Mouse (Mus musculus): ENCODE data around the gene Gmds. TPM values are rescaled to one million over a fixed set of nuclear protein-coding genes. Genes with fewer than 3 reads are reported as not detected.

Gene Gmds
- polyA plus RNA-seq, 1 experiment from 2014 or later = 27.7 TPM

DNA sequence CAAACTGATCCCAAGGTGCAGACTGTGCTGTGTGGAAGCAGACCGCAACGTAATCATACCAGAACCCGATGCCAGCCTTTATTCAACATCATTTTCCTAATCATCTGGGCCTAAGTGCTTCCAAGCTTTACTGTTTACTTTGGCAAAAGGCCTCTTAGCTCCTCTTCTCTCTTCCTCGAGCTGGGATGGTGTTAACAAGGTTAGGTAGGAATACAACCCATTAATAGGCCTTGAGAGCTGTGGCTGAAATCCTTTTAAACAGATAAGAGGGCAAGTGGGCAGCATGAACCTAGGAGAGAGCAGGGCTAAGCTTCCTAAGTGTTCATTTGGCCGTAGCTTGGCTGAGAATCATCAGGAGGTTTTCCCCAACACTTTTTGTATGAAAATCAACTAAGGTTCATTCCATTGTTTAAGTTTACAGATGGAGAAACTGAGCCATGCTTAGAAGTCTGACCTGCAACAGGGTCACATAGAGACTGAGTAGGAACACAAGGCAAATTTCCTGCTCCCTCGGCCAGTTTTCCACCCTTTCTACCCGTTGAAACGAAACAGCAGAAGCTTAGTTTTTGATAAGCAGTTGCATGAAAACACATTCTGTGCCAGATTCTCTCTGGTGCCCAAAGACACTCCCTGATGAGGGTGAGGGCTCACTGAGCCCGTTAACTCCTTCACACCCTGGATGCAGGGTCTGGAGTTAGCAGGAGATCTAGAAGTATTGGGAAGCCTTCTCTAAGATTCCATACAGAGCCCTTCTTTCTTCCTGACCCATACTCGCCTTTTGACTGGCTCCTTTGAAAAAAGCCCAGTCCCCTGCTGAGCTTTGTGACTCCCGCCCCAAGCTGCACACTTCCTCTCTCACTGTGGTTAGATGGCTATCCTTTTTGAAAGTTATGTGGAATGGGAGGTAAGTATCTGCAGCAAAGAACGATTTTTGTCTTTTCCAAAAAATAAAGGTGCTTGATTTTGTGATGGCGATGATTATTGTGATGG is 379.9 kb downstream of the Gmds start:
- DNase-seq (ENCODE audit: low spot score) = no peak

DNA sequence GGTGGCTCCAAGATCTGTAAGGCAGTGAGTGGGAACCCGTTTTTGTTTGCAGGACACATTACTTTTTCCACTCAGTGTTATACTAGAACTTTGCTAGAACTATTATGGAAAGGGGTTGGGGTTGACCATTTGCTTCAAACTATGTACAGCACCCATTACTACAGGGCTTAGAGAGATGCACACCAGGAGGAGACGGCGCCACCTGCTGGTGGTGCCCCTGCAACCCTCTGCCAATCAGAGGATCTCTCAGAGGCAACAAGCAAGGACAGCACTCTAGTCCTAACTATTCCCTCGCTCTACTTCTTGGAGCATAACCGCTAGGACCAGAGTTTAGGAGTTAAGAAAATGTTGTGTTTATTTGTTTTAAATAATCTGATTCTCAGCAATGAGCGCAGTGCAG is 382.0 kb downstream of the Gmds start:
- DNase-seq (ENCODE audit: low spot score) = peak; percentile 46

DNA sequence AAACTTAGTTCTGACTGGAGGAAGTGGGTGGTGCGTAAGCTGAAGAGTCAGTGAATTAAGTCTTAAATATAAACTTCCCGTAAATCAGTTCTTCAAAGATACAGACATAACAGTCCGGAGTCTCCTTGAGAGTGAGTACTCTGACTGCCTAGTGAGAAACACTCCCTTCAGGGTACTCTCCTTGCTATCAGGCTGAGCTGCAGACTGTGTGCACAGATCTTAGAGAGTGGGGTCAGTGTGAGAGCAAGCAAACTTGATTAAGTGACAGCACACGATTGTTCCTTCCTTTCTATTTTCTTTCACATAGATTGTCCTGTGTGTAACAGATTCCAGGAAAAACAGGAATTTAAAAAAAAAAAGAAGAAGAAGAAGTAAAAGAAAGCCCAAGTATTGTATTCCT is 382.4 kb downstream of the Gmds start:
- no peak for DNase-seq (ENCODE audit: low spot score)

DNA sequence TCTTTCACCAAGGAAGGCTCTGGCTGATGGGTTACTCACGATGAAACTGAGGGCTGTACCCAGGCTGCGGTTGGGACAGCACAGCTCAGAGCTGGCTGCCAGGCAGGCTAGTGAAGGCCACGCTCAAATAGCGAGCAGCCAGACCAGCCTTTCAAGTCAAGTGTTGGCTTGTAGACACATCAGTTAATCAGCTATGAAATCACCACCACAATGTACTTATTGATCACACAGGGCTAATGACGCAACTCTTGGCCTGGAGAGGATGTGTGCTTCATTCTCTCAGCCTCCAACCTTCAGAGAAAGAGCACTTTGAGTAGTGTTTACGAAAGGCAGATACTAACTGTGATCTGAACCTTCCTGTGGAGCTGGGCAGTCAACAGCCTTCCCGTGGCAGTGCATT is 383.4 kb downstream of the Gmds start:
- DNase-seq (ENCODE audit: low spot score) = no peak

DNA sequence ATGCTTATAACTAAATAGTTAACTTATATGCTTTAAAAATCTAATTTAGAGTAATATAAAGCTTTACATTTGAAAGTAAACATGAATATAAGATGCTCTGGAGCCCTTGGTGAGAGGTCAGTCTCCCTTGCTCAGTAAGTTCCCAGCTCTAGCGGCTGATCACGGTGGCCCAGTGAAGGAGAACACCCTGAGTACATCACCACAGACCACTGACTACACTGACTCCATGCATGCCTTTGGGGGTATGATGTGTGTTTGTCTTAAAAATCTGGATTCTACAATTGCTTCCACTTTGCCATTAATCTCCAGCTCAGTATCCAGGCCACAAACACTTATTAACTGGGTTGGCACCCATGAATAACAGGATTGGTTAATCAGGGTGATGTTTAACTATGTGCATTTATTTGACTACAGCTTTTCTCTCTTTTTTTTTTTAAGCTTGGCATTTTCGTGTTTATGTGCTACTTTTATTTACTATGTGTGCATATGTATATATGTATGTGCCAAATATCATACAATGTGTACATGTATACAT is 393.8 kb downstream of the Gmds start:
- no peak for DNase-seq (ENCODE audit: low spot score)

DNA sequence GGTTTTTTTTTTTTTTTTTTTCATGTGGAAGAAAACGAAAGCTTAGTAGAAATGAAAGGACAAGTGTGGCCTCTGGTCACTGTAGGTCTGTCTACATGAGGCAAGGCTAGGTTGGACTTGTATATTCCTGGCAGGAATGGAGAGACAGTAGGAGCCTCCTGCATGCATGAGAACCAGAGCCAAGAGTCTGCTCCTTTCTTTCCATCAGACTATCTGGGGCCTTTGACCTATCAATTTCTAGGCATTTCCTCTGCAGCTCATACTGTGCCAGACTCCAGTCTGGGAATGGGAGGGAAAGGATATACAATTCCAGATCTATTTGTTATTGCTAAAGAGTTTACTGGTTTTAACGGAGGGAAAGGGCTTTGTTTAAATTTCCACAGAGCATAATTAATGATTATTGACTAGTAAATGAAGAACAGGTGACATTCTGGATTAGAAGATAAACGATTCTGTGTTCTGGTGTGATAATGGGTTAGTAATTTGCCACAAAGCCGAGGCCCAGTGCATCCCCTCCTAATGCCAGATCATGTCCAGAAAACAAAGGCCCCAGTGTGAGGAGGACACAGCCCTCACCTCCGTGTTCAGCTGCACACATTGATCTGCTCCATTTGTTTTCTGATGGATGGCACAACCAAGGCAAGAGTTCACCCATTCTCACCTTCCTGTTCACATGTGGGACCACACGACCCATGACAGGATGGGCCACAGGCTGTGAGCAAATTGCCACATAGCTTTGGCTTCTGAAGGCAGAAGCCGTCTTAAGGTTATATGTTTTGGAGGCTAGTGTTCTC is 394.9 kb downstream of the Gmds start:
- DNase-seq (ENCODE audit: low spot score) = no peak

DNA sequence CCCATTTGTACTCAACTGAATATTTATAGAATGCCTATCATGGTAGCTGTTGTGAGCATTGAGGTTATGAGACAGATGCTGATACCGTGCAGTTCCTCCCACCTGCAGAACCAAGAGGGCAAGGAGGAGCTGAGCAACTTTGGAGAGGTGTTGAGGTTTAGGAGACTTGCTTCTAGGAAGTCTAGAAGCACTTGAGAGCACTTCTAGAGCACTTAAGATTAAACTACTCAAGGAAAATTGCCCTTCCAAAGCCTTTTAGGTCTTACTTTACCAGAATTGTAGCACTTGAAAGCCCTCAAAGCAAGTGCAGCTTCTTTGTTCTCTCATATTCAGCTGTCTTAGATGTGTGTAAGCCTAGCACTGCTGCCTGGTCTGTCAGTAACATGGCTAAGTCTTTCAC is 409.2 kb downstream of the Gmds start:
- no peak for DNase-seq (ENCODE audit: low spot score)

DNA sequence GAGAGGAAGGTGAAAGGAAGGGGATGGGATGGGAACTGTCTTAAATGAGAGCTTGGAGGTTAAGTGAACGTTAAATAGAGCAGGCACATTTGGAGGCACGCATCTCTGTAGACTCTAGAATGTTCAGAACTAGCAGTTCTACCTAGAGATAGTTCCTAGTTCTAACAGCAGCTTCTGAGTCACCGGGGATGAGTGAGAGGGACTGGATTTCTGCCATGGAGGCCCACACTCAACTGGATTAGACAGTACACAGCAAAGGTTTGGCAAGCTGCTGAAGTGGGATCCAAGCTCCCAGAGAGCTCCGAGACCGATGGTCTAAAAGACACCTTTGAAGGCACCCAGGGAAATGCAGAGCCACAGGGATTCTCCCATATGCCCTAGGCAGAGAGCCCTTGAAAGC is 411.9 kb downstream of the Gmds start:
- no peak for DNase-seq (ENCODE audit: low spot score)

DNA sequence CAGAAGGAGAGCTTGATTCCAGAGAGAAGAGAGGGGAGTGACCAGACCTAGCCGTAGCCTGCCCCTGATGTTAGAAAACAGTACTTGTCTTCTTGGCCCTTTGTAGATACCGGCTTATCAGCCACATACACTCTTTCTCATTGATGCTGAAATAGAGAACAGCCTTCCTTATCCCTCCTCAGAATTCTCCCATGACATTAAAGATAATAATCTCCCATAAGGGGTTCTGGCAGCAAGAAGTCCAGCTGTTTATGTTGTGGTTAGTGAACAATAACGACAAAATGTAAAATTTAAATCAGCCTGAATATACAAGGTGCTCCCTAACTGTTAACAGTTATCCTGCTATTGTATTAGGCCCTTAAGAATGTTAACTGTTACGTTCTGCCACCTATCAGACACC is 414.0 kb downstream of the Gmds start:
- DNase-seq (ENCODE audit: low spot score) = no peak

DNA sequence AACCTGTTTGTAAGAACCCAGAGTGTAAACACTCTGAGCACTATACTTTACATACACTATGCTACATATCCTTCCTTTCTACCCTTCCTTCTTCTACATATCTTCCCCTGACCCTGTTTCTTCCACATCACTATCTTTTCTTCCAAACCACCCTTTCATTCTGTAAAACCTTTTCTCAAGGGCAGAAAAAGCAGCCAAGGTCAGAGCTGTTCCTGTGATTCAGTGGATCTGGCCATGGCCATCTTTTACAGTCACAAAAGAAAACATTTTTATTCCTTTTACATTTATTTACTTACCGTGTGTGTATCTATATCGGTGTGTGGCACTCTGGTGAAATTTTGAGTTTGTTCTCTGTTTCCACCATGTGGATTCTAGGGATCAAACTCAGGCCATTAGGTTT is 418.8 kb downstream of the Gmds start:
- no peak for DNase-seq (ENCODE audit: low spot score)

DNA sequence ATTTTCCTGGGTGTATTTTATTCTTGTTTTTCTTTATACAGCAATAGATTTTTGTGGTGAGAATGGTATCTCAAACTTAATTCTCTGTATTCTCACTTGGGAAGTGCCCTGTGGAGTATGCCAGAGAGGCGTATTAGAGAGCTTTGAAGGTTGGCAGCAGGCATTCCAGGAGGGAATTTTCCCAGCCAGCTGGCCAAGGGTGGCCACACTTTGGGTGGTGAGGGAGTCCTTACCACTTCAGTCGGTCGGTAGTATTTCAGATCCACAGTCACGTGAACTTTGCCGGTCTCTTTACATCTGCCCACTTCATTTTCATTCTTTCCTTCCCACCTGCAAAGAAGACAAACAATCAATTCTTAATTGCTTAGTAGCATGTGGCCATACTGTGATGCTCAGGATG is 421.2 kb downstream of the Gmds start:
- no peak for DNase-seq (ENCODE audit: low spot score)

DNA sequence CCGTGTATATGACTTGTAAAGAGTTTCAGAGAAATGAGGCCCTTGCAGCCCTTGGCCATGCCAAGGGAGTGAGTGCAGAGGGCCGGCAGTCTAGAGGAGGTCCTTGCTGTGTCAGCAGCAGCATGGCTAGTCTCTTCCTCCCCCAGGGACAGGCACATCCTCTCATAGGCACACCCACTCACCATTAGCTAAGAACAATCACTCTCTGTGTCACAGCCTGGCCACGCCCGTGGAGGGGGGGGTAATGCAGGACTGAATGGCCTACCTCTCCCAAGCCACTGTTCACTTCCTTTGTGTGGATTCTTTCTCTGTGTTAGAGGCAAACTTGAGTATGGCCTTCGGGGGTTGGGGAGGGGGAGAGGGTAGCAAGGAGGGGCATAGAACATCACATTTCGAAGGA is 422.8 kb downstream of the Gmds start:
- no peak for DNase-seq (ENCODE audit: low spot score)

DNA sequence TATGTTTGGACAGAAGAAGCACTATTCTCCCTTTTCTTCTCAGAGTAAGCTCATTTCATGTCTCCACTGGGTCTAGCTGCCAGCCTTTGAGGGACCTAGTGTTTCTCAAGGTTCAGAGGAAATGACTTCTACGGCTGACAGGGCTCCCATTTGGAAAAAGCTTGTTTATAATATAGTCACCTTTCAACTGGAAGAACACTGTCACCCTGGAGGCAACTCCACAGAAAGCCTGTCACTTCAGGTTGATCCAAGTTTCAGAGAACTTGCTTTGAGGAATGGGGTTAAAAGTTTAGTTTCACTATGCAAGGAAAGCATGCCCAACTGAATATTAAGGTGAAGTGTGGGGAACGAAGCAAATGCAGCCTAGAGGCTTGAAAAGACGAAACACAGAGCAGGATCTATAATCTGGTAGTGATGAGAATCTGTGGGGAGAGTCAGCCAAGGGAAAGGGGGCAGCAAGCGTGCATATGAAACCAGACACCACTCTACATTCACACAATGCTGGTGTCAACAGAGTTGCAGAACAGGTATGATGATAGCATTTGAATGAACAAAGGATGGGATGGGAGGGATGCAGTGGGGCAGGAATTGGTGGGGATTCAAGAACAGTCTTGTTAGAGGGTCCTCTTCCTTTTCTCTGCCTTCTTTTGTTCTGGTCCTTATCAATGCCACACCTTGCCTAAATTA is 423.5 kb downstream of the Gmds start:
- no peak for DNase-seq (ENCODE audit: low spot score)

DNA sequence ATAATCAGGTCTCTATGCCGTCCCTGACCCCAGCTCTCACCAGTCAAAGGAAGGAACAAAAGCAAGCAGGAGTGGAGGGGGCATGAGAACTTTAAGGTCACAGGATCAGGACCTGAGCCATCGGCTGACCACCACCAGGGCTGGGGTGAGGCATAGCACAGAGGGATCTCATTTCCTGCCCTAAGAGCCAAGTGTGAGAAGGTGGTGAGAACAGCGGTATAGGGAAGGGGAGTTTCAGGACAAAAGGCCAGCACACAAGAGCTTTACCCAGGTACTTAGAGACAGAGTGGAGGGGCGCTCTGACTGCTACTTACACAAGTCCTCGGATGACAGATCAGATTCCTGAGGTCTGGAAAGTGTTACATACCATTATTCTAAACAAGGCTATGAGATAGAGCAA is 426.6 kb downstream of the Gmds start:
- no peak for DNase-seq (ENCODE audit: low spot score)

DNA sequence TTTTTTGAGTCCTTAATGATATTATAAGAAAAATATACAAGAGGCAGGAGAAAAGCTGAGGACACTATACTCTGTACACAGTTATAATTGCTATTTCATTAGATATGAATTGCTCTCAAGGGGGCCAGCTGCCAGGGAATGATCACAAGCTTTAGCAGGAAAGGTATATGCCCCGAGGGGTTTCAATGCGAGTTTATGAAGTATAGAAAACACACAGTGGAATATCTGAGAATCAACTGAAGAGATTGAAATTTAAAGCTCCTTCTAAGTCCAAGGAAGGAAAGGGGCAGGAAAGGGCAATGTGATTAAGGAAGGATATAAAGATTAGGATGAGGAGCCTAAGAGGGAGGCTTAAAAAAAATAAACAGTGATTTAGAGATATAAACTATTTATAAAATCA is 427.2 kb downstream of the Gmds start:
- DNase-seq (ENCODE audit: low spot score) = no peak

DNA sequence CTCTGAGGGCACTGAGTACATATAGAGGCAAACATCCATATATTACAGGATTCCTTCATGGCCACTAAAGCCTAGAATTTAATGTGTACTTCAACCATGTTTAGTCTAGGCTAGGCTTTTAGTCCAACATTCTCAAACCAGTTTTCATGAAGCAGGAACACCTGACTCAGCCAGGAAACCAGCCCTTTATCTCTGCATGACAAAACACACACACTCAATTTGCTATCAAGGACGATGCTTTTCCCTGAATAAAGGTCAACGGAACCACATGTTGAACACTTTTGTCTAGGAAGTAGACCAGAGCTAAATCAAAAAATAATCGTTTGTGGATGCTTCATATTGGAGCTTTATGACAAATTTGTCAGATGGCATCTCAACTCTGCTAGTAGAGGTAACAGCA is 429.5 kb downstream of the Gmds start:
- no peak for DNase-seq (ENCODE audit: low spot score)

DNA sequence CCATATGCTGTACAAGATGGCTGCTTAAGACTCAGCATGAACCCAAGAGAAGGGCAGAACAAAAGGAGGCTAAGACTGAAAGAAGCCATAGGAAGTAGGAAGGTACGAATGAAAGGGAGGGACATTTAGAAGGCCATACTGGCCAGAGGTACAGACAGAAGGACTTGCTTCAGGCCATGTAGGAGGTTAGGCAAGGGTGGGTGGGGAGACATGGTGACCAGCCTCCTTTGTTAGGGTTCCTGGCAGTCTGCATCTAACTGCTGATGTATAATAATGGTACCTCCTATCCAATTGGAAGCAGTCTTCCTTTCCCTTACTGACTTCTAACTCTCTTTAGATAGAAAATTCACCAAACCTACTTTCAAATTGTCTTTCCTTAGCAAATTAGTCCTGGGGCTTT is 432.0 kb downstream of the Gmds start:
- no peak for DNase-seq (ENCODE audit: low spot score)

DNA sequence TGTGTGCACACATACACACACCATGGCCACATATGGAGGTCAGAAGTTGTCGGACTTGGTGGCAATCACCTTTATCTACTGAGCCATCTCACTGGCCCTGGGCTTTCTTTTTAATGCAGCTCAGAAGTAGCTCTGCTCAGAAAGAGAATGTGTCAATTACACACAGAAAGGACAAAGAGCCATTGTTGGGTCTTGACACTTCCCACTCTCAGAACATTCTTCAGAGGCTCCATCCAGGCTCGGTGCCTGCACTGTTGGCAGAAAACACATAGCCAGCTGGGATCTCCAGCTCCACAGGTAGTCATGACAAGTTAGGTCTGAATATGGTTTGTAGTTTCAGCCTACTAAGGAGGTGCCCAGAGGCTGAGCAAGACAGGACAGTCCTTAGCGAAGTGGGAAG is 438.3 kb downstream of the Gmds start:
- DNase-seq (ENCODE audit: low spot score) = no peak

DNA sequence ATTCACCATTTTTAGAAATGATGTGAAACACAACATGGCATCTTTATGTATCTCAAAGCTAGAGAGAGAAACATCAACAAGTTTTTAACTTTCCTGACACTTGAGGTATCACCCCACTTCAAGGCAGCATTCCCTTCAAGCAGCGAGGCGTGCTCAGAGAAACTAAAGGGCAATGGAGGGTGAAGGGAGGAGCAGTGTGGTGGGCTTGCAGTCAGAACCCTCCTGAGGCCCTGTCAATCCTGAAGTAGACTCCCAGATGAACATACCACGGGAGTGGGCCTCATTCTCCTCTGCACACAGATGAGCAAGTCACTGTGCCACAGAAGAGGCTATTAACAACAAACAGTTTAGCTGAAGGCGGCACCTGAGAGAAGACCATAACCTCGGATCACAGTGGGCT is 439.1 kb downstream of the Gmds start:
- DNase-seq (ENCODE audit: low spot score) = no peak

DNA sequence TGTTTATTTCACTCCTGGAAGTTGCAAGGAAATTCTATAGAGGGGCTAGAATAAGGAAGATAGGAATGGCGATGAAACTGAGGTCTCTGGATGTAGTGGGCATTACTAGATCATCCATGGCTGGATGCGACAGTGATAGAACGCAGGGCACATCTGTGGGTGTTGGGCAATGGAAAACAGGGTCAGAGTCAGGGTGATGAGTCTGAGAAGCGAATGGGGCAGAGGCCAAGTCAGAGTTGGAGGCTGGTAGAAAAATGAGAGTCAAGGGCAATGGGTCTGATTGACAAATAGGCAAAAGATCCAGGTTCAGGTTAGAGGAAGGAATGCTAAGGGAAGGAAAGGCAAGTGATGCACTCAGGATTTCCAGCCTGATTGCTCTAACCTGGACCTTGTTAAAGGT is 441.0 kb downstream of the Gmds start:
- DNase-seq (ENCODE audit: low spot score) = no peak

DNA sequence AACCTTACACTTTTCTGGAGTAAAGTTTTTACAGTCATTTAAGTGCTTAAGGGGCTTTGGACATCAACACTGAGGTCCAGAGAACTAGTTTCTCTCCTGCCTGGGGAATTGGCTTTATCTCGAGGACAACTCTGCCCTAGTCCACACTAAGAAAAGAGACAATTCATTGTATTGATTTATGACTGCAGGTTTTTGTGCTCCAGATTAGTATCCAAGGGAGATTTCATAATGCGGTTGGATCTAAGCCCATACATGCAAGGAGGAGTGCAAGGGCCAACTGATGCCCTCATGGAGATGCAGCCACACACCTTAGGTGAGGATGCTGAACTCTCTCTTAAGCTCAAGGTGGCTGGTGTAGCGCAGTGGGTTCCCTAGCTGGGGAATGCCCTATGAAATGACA is 444.0 kb downstream of the Gmds start:
- no peak for DNase-seq (ENCODE audit: low spot score)

Measured in thymus, postnatal 0 days (tissue).